27 mouse cellular contexts compared by ENCODE assay signal in the genomic region with DNA sequence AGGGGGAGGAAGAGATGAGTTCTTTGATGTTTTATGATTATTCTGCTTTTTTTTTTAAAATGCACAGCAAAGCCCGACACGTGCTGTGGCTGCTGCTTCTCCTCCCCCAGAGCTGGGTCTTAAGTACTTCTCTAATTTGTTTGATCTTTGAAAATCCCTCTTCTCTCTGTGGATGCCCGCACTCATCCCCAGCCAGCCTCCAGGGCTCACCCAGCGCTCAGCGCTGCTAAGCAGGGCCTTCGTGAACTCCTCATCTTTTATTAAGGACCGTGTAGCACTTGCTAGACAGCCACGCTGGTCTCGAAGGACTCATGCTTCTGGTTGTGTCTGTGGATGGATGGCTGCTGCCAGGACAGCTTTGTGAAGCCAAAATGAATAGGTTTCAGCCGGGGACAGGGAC.
DNase-seq lines count a peak whose midpoint lies in the region; ATAC-seq and TF ChIP-seq lines count a peak whose summit lies in the region.
"Had no signal": no experiment of that assay in that cellular context is flagged by ENCODE, and none has a peak within 500 bp of the region (broad histone marks: within the 10 kb centered on the region; RNA-seq: fewer than 3 reads in every experiment).

No protein-coding gene starts in this region.

- H3K4me1 ChIP-seq in embryonic facial prominence, embryonic 13.5 days: peaks cover 8% of the 10 kb centered on the region
- H3K4me1 ChIP-seq in embryonic facial prominence, embryonic 10.5 days: peaks cover 5% of the 10 kb centered on the region; the same call in 1 of the 2 replicates
- peaks cover 6% of the 10 kb centered on the region for H3K4me1 ChIP-seq in midbrain, embryonic 12.5 days
- H3K4me1 ChIP-seq in midbrain, postnatal 0 days (ENCODE audit: insufficient read depth, low read length): peaks cover 8% of the 10 kb centered on the region; the same call in 1 of the 2 replicates
- no peaks in the 10 kb centered on the region for H3K4me1 ChIP-seq in kidney, adult 2 months (ENCODE audit: control insufficient read depth, insufficient read depth, low read length)
- H3K4me1 ChIP-seq: heart, embryonic 13.5 days; stomach, embryonic 15.5 days had no signal

- H3K36me3 ChIP-seq in embryonic facial prominence, embryonic 13.5 days: no peaks in the 10 kb centered on the region
- H3K36me3 ChIP-seq in embryonic facial prominence, embryonic 10.5 days (replicated peaks): no peaks in the 10 kb centered on the region
- no peaks in the 10 kb centered on the region for H3K36me3 ChIP-seq in midbrain, embryonic 12.5 days
- H3K36me3 ChIP-seq in midbrain, postnatal 0 days (ENCODE audit: insufficient read depth, low read length): no peaks in the 10 kb centered on the region
- H3K36me3 ChIP-seq in kidney, adult 2 months (ENCODE audit: control insufficient read depth, insufficient read depth, low read length): no peaks in the 10 kb centered on the region
- H3K36me3 ChIP-seq: heart, embryonic 13.5 days; limb, embryonic 13.5 days; neural tube, embryonic 12.5 days; stomach, embryonic 15.5 days had no signal

- H3K27ac ChIP-seq in embryonic facial prominence, embryonic 13.5 days: no peak overlapping the region
- no peak overlapping the region for H3K27ac ChIP-seq in embryonic facial prominence, embryonic 10.5 days (replicated peaks)
- H3K27ac ChIP-seq in midbrain, embryonic 12.5 days (replicated peaks): no peak overlapping the region
- H3K27ac ChIP-seq in midbrain, postnatal 0 days (ENCODE audit: low read depth, low read length): no peak overlapping the region
- no peak overlapping the region for H3K27ac ChIP-seq in kidney, adult 2 months (ENCODE audit: insufficient read depth, low read depth, low read length)
- H3K27ac ChIP-seq: heart, embryonic 13.5 days; limb, embryonic 13.5 days; macrophage; neural tube, embryonic 12.5 days; stomach, embryonic 15.5 days had no signal

- no peak for TF ChIP-seq CTCF in midbrain, postnatal 0 days (IDR thresholded peaks at IDR 0.05)
- no peak for TF ChIP-seq CTCF in kidney, adult 2 months (conservative IDR thresholded peaks at IDR 0.05; ENCODE audit: insufficient read depth, insufficient read length, low read depth, low read length)

- H3K4me3 ChIP-seq in embryonic facial prominence, embryonic 13.5 days: no peak overlapping the region
- H3K4me3 ChIP-seq in embryonic facial prominence, embryonic 10.5 days: no peak overlapping the region
- H3K4me3 ChIP-seq in midbrain, embryonic 12.5 days: no peak overlapping the region
- H3K4me3 ChIP-seq in midbrain, postnatal 0 days (ENCODE audit: low read depth, low read length): no peak overlapping the region
- H3K4me3 ChIP-seq in kidney, adult 2 months (ENCODE audit: insufficient read depth, low read depth, low read length): no peak overlapping the region
- H3K4me3 ChIP-seq: erythroblast, embryonic 14.5 days; heart, embryonic 13.5 days; limb, embryonic 13.5 days; neural tube, embryonic 12.5 days; stomach, embryonic 15.5 days had no signal

- no peak for TF ChIP-seq POLR2A in kidney, adult 2 months (IDR thresholded peaks at IDR 0.05; ENCODE audit: low read depth, low read length)

- intact Hi-C loops in left cerebral cortex, postnatal 36 days (cut with DNase I): no loop called here

- no peak for ATAC-seq in embryonic facial prominence, embryonic 13.5 days (ENCODE audit: insufficient number of reproducible peaks, insufficient read depth, low FRiP score, low TSS enrichment, low read depth)
- 0 out of 2 replicates have a peak, but pooled peaks have one; percentile 34 for ATAC-seq in midbrain, embryonic 12.5 days (ENCODE audit: low FRiP score, low read depth)
- peak; percentile 47; the same call in 1 of the 2 replicates for ATAC-seq in midbrain, postnatal 0 days (ENCODE audit: low FRiP score)
- ATAC-seq: activated CD4-positive, CD25-positive, alpha-beta regulatory T cell, adult 4 months; forebrain, postnatal 0 days; hindbrain, embryonic 16.5 days had no signal

- DNase-seq in embryonic facial prominence, embryonic 10.5 days (ENCODE audit: low spot score): no peak
- peak; percentile 10 for DNase-seq in thymus, postnatal 14 days
- DNase-seq in thymus, postnatal 10 days (ENCODE audit: low spot score in 2 of 2): no peak
- DNase-seq in midbrain, postnatal 0 days (ENCODE audit: low spot score): no peak
- DNase-seq in kidney, adult 2 months: no peak
- DNase-seq in left cerebral cortex, postnatal 36 days (ENCODE audit: low spot score in 2 of 2): no peak
- DNase-seq: adrenal gland, adult 8-10 months; cerebellum, adult 11 months; cerebellum, adult 9-10 months; cerebellum, postnatal 36 days; embryo, embryonic 11 days; forebrain, postnatal 0 days; heart, postnatal 10 days; kidney, adult 18-20 months; kidney, postnatal 10 days; right cerebral cortex, postnatal 25 days had no signal

- no peaks in the 10 kb centered on the region for H3K27me3 ChIP-seq in embryonic facial prominence, embryonic 13.5 days
- H3K27me3 ChIP-seq in embryonic facial prominence, embryonic 10.5 days (replicated peaks; ENCODE audit: low read depth, poor library complexity, severe bottlenecking): no peaks in the 10 kb centered on the region
- 0 out of 2 replicates have a peak, but pooled peaks cover 4% of the 10 kb centered on the region for H3K27me3 ChIP-seq in midbrain, embryonic 12.5 days
- H3K27me3 ChIP-seq in midbrain, postnatal 0 days (ENCODE audit: insufficient read depth, low read length): no peaks in the 10 kb centered on the region
- no peaks in the 10 kb centered on the region for H3K27me3 ChIP-seq in kidney, adult 2 months (replicated peaks; ENCODE audit: control insufficient read depth, insufficient read depth, low read length)
- H3K27me3 ChIP-seq: limb, embryonic 13.5 days; neural tube, embryonic 12.5 days; stomach, embryonic 15.5 days had no signal

- no peak overlapping the region for H3K4me2 ChIP-seq in embryonic facial prominence, embryonic 13.5 days
- no peak overlapping the region for H3K4me2 ChIP-seq in midbrain, embryonic 12.5 days (replicated peaks)
- no peak overlapping the region for H3K4me2 ChIP-seq in midbrain, postnatal 0 days (ENCODE audit: low read depth, low read length, poor library complexity, severe bottlenecking)
- H3K4me2 ChIP-seq: heart, embryonic 13.5 days; limb, embryonic 13.5 days; liver, embryonic 11.5 days; neural tube, embryonic 12.5 days; stomach, embryonic 15.5 days had no signal

- 0 out of 2 replicates have a peak overlapping the region, but pooled peaks have one; percentile 27 for H3K9ac ChIP-seq in embryonic facial prominence, embryonic 13.5 days
- no peak overlapping the region for H3K9ac ChIP-seq in midbrain, embryonic 12.5 days (replicated peaks)
- no peak overlapping the region for H3K9ac ChIP-seq in midbrain, postnatal 0 days (replicated peaks; ENCODE audit: low read length, poor library complexity, severe bottlenecking)
- H3K9ac ChIP-seq: forebrain, postnatal 0 days; heart, embryonic 13.5 days; limb, embryonic 13.5 days; neural tube, embryonic 12.5 days; stomach, embryonic 15.5 days had no signal

- H3K9me3 ChIP-seq in embryonic facial prominence, embryonic 13.5 days: no peaks in the 10 kb centered on the region
- no peaks in the 10 kb centered on the region for H3K9me3 ChIP-seq in embryonic facial prominence, embryonic 10.5 days
- H3K9me3 ChIP-seq in midbrain, embryonic 12.5 days: no peaks in the 10 kb centered on the region
- no peaks in the 10 kb centered on the region for H3K9me3 ChIP-seq in midbrain, postnatal 0 days (ENCODE audit: low read length)
- H3K9me3 ChIP-seq: heart, embryonic 13.5 days; limb, embryonic 13.5 days; neural tube, embryonic 12.5 days; stomach, embryonic 15.5 days had no signal

- 53% methylated on average over 10 of the region's 10 CpGs for WGBS in embryonic facial prominence, embryonic 13.5 days
- 70% methylated on average over 10 of the region's 10 CpGs for WGBS in embryonic facial prominence, embryonic 10.5 days
- WGBS in midbrain, embryonic 12.5 days: 36% methylated on average over 10 of the region's 10 CpGs
- WGBS in midbrain, postnatal 0 days: 17% methylated on average over 10 of the region's 10 CpGs
- 47% methylated on average over 10 of the region's 10 CpGs for WGBS in kidney, adult 2 months
